Mouse (Mus musculus): ENCODE results near the gene Cenpb.

GRCm38 (mm10) chr2:131145121-131145520, 34.7 kb downstream of the Cenpb start:
- no peak for TF ChIP-seq EP300 (IDR thresholded peaks at IDR 0.05; ENCODE audit: low read depth)
- TF ChIP-seq CTCF (IDR thresholded peaks at IDR 0.05; ENCODE audit: low read depth): no peak
